Mouse (Mus musculus): ENCODE measurements around the gene Cdc20. TPM values are rescaled to one million over a fixed set of nuclear protein-coding genes. Genes with fewer than 3 reads are reported as not detected.

Gene Cdc20
- polyA plus RNA-seq, 1 experiment from 2014 or later: 87.8 TPM

- WGBS: 94% methylated on average over 12 of the region's 12 CpGs
- Histone ChIP-seq H3K36me3 (ENCODE audit: control insufficient read depth, insufficient read depth) (peaks cover 27% of the 10 kb centered on the region), H3K27me3 (replicated peaks; ENCODE audit: control insufficient read depth, insufficient read depth, low read length) (no peaks in the 10 kb centered on the region), H3K9me3 (ENCODE audit: control insufficient read depth, low read length) (no peaks in the 10 kb centered on the region), H3K9ac (replicated peaks; ENCODE audit: low read depth, low read length) (no peak overlapping the region), H3K4me3 (replicated peaks; ENCODE audit: low read length) (no peak overlapping the region), H3K4me2 (ENCODE audit: low read length) (no peak overlapping the region), H3K27ac (ENCODE audit: low read length) (no peak overlapping the region), H3K4me1 (replicated peaks; ENCODE audit: control insufficient read depth, insufficient read depth, low read length) (no peaks in the 10 kb centered on the region)
- no peak for ATAC-seq
Observed at GRCm38 (mm10) chr4:118402701-118403100, 34.5 kb downstream of the Cdc20 start.

DNA sequence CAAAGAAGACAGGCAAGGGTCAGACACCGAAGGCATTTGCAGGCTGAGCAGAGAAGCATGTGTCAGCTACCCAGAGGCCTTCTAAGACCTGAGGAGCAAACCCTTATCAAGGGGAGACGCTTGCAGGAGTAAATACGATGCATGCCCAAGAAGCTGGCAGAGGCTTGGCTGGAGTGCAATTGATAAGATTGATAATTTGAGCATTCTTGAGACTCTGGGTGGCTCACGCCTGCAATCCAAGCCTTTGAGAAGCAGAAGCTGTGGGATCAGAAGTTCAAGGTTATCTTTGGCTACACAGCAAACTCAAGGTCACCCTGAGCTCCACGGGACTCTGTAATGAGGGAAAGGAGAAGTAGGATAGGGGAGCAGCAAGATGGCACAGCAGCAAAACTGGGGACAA lies 35.2 kb downstream of the Cdc20 start:
- no peak for ATAC-seq
- Histone ChIP-seq H3K36me3 (ENCODE audit: control insufficient read depth, insufficient read depth) (peaks cover 31% of the 10 kb centered on the region), H3K4me1 (replicated peaks; ENCODE audit: control insufficient read depth, insufficient read depth, low read length) (no peaks in the 10 kb centered on the region), H3K27ac (ENCODE audit: low read length) (no peak overlapping the region), H3K4me3 (replicated peaks; ENCODE audit: low read length) (no peak overlapping the region), H3K9ac (replicated peaks; ENCODE audit: low read depth, low read length) (no peak overlapping the region), H3K27me3 (replicated peaks; ENCODE audit: control insufficient read depth, insufficient read depth, low read length) (no peaks in the 10 kb centered on the region), H3K4me2 (ENCODE audit: low read length) (no peak overlapping the region), H3K9me3 (ENCODE audit: control insufficient read depth, low read length) (no peaks in the 10 kb centered on the region)
- WGBS: 94% methylated on average over 5 of the region's 5 CpGs

DNA sequence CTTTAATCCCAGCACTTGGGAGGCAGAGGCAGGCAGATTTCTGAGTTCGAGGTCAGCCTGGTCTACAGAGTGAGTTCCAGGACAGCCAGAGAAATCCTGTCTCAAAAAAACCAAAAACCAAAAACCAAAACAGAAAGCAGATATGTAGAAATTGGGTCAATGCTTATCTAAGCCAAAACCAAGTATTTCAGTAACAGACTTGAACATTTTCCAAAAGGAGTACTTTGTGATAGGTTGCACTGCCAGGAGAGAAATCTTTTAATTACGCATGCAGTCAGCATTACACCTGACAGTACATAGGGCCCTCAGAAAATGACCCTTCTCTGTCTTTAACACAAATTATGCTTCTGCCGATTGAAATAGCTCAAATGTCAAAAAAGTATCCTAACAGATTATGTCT lies 35.7 kb downstream of the Cdc20 start:
- Histone ChIP-seq H3K4me2 (ENCODE audit: low read length) (no peak overlapping the region), H3K4me1 (replicated peaks; ENCODE audit: control insufficient read depth, insufficient read depth, low read length) (no peaks in the 10 kb centered on the region), H3K36me3 (ENCODE audit: control insufficient read depth, insufficient read depth) (peaks cover 35% of the 10 kb centered on the region), H3K27me3 (replicated peaks; ENCODE audit: control insufficient read depth, insufficient read depth, low read length) (no peaks in the 10 kb centered on the region), H3K9ac (replicated peaks; ENCODE audit: low read depth, low read length) (no peak overlapping the region), H3K4me3 (replicated peaks; ENCODE audit: low read length) (no peak overlapping the region), H3K27ac (ENCODE audit: low read length) (no peak overlapping the region), H3K9me3 (ENCODE audit: control insufficient read depth, low read length) (no peaks in the 10 kb centered on the region)
- ATAC-seq: no peak
- 97% methylated on average over 3 of the region's 3 CpGs for WGBS

GRCm38 (mm10) chr4:118398400-118398799 lies 38.8 kb downstream of the Cdc20 start:
- WGBS: 96% methylated on average over 6 of the region's 6 CpGs
- H3K36me3 ChIP-seq (ENCODE audit: control insufficient read depth, insufficient read depth): peaks cover 44% of the 10 kb centered on the region
- no peak for ATAC-seq

DNA sequence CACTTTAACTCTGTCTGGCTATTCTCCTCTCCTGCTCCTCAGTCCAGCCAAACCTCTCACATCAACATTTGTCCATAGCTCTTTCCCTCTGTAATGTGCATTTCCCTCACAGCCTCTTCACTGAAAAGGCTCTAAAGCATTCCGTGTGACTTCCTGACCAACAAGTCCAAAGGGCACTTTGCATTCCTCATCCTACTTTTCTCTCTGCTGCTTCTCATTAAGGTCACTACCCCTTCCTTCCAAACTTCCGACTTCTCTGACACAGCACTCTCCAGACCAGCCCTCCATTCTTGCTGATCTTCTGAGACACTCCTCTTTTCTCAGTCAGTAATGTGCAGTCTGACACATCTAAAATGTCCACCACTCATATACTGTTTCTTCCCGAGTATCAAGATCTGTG lies 40.7 kb downstream of the Cdc20 start:
- no peak overlapping the region for H3K9ac ChIP-seq (replicated peaks; ENCODE audit: low read depth, low read length)
- H3K4me3 ChIP-seq (replicated peaks; ENCODE audit: low read length): no peak overlapping the region
- no peaks in the 10 kb centered on the region for H3K4me1 ChIP-seq (replicated peaks; ENCODE audit: control insufficient read depth, insufficient read depth, low read length)
- H3K9me3 ChIP-seq (ENCODE audit: control insufficient read depth, low read length): no peaks in the 10 kb centered on the region
- no peak overlapping the region for H3K27ac ChIP-seq (ENCODE audit: low read length)
- peaks cover 44% of the 10 kb centered on the region for H3K36me3 ChIP-seq (ENCODE audit: control insufficient read depth, insufficient read depth)
- 85% methylated on average over 3 of the region's 3 CpGs for WGBS
- no peaks in the 10 kb centered on the region for H3K27me3 ChIP-seq (replicated peaks; ENCODE audit: control insufficient read depth, insufficient read depth, low read length)
- no peak overlapping the region for H3K4me2 ChIP-seq (ENCODE audit: low read length)
- ATAC-seq: no peak

More at GRCm38 (mm10) chr4:118398400-118398799, 38.8 kb downstream of the Cdc20 start:
- no peaks in the 10 kb centered on the region for H3K27me3 ChIP-seq (replicated peaks; ENCODE audit: control insufficient read depth, insufficient read depth, low read length)
- no peaks in the 10 kb centered on the region for H3K9me3 ChIP-seq (ENCODE audit: control insufficient read depth, low read length)
- H3K27ac ChIP-seq (ENCODE audit: low read length): no peak overlapping the region
- no peak overlapping the region for H3K4me3 ChIP-seq (replicated peaks; ENCODE audit: low read length)
- H3K9ac ChIP-seq (replicated peaks; ENCODE audit: low read depth, low read length): no peak overlapping the region
- no peak overlapping the region for H3K4me2 ChIP-seq (ENCODE audit: low read length)
- no peaks in the 10 kb centered on the region for H3K4me1 ChIP-seq (replicated peaks; ENCODE audit: control insufficient read depth, insufficient read depth, low read length)

DNA sequence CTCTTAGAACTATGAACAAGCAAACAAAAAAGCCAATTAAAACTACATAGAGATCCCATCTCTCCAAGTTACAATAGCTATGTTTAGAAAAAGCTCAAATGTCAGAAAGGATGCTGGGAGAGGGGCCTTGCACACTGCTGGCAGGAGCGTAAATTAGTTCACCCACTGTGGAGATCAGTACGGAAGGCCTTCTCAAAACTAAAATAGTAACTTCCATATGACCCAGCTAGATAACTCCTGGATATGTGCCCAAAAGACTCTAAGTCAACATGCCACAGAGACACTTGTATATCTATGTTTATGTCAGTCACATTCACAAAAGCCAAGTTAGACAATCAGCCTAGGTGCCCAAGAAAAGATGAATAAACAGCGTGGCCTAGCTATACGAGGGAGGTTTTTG lies 41.9 kb downstream of the Cdc20 start:
- Histone ChIP-seq H3K4me2 (ENCODE audit: low read length) (no peak overlapping the region), H3K27ac (ENCODE audit: low read length) (no peak overlapping the region), H3K4me3 (replicated peaks; ENCODE audit: low read length) (no peak overlapping the region), H3K4me1 (replicated peaks; ENCODE audit: control insufficient read depth, insufficient read depth, low read length) (no peaks in the 10 kb centered on the region), H3K9me3 (ENCODE audit: control insufficient read depth, low read length) (no peaks in the 10 kb centered on the region), H3K9ac (replicated peaks; ENCODE audit: low read depth, low read length) (no peak overlapping the region), H3K27me3 (replicated peaks; ENCODE audit: control insufficient read depth, insufficient read depth, low read length) (no peaks in the 10 kb centered on the region), H3K36me3 (ENCODE audit: control insufficient read depth, insufficient read depth) (peaks cover 46% of the 10 kb centered on the region)
- WGBS: 85% methylated on average over 4 of the region's 4 CpGs
- no peak for ATAC-seq

DNA sequence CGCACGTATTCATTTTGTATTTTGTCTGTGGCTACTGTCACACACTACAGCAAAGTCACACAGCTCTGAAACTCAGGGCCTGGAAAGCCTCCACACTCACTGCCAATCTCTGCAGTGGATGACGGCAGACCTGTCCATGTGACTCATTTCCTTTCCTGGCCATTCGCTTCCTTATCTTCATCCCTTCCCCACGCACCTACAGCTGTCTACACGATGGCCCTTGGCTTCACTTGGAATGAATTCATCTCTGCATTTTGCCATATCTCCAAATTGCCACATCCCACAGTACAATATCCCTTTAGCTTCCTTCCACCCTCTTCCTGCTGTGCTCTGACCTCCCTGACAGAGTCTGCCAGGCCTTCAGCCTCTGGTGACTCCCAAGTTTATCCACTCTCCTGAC lies 42.6 kb downstream of the Cdc20 start:
- WGBS: 94% methylated on average over 6 of the region's 6 CpGs

GRCm38 (mm10) chr4:118390146-118390545 lies 47.0 kb downstream of the Cdc20 start:
- no peak for ATAC-seq
- 95% methylated on average over 11 of the region's 11 CpGs for WGBS
- H3K27me3 ChIP-seq (replicated peaks; ENCODE audit: control insufficient read depth, insufficient read depth, low read length): no peaks in the 10 kb centered on the region
- H3K9ac ChIP-seq (replicated peaks; ENCODE audit: low read depth, low read length): no peak overlapping the region
- no peak overlapping the region for H3K4me3 ChIP-seq (replicated peaks; ENCODE audit: low read length)
- no peak overlapping the region for H3K27ac ChIP-seq (ENCODE audit: low read length)
- no peaks in the 10 kb centered on the region for H3K9me3 ChIP-seq (ENCODE audit: control insufficient read depth, low read length)
- H3K4me2 ChIP-seq (ENCODE audit: low read length): no peak overlapping the region
- H3K4me1 ChIP-seq (replicated peaks; ENCODE audit: control insufficient read depth, insufficient read depth, low read length): no peaks in the 10 kb centered on the region
- H3K36me3 ChIP-seq (ENCODE audit: control insufficient read depth, insufficient read depth): peaks cover 54% of the 10 kb centered on the region

More for the DNA sequence above, 42.6 kb downstream of the Cdc20 start:
- Histone ChIP-seq H3K36me3 (ENCODE audit: control insufficient read depth, insufficient read depth) (peaks cover 46% of the 10 kb centered on the region), H3K4me2 (ENCODE audit: low read length) (no peak overlapping the region), H3K4me1 (replicated peaks; ENCODE audit: control insufficient read depth, insufficient read depth, low read length) (no peaks in the 10 kb centered on the region), H3K27ac (ENCODE audit: low read length) (no peak overlapping the region), H3K27me3 (replicated peaks; ENCODE audit: control insufficient read depth, insufficient read depth, low read length) (no peaks in the 10 kb centered on the region), H3K9me3 (ENCODE audit: control insufficient read depth, low read length) (no peaks in the 10 kb centered on the region), H3K9ac (replicated peaks; ENCODE audit: low read depth, low read length) (no peak overlapping the region), H3K4me3 (replicated peaks; ENCODE audit: low read length) (no peak overlapping the region)
- ATAC-seq: no peak

- H3K4me1 ChIP-seq (replicated peaks; ENCODE audit: control insufficient read depth, insufficient read depth, low read length): no peaks in the 10 kb centered on the region
- no peak for ATAC-seq
- H3K27me3 ChIP-seq (replicated peaks; ENCODE audit: control insufficient read depth, insufficient read depth, low read length): no peaks in the 10 kb centered on the region
- H3K9ac ChIP-seq (replicated peaks; ENCODE audit: low read depth, low read length): no peak overlapping the region
- H3K9me3 ChIP-seq (ENCODE audit: control insufficient read depth, low read length): no peaks in the 10 kb centered on the region
- no peak overlapping the region for H3K4me2 ChIP-seq (ENCODE audit: low read length)
- WGBS: 90% methylated on average over 8 of the region's 8 CpGs
- H3K36me3 ChIP-seq (ENCODE audit: control insufficient read depth, insufficient read depth): peaks cover 53% of the 10 kb centered on the region
- no peak overlapping the region for H3K27ac ChIP-seq (ENCODE audit: low read length)
- no peak overlapping the region for H3K4me3 ChIP-seq (replicated peaks; ENCODE audit: low read length)
Observed at GRCm38 (mm10) chr4:118387316-118387715, 49.8 kb downstream of the Cdc20 start.

- no peak overlapping the region for H3K4me3 ChIP-seq (replicated peaks; ENCODE audit: low read length)
- no peaks in the 10 kb centered on the region for H3K4me1 ChIP-seq (replicated peaks; ENCODE audit: control insufficient read depth, insufficient read depth, low read length)
- H3K9me3 ChIP-seq (ENCODE audit: control insufficient read depth, low read length): no peaks in the 10 kb centered on the region
- ATAC-seq: no peak
- no peak overlapping the region for H3K27ac ChIP-seq (ENCODE audit: low read length)
- H3K4me2 ChIP-seq (ENCODE audit: low read length): no peak overlapping the region
- peaks cover 70% of the 10 kb centered on the region for H3K36me3 ChIP-seq (ENCODE audit: control insufficient read depth, insufficient read depth)
- 92% methylated on average over 7 of the region's 7 CpGs for WGBS
- H3K27me3 ChIP-seq (replicated peaks; ENCODE audit: control insufficient read depth, insufficient read depth, low read length): no peaks in the 10 kb centered on the region
- no peak overlapping the region for H3K9ac ChIP-seq (replicated peaks; ENCODE audit: low read depth, low read length)
Observed at GRCm38 (mm10) chr4:118383271-118383670, 53.9 kb downstream of the Cdc20 start.

Data from forebrain, embryonic 16.5 days (tissue).